Mouse (Mus musculus) kidney, adult 2 months (tissue): ENCODE measurements around the gene Gm28047. TPM values are rescaled to one million over a fixed set of nuclear protein-coding genes. Genes with fewer than 3 reads are reported as not detected.

ENCODE experiments used
- DNase-seq: peaks from one replicate; pipeline ENCODE4 v3.0.0; 2021
- H3K27ac ChIP-seq: fragments of 200-500 bp; 2 replicates; pipeline ENCODE4 v1.5.1; 2012; ENCODE audit warnings: low read depth, low read length, control low read depth, inconsistent platforms; ENCODE audit not compliant: insufficient read depth
- H3K27me3 ChIP-seq: fragments of 200-500 bp; replicated peaks from 2 replicates; pipeline ENCODE4 v1.6.1; 2012; ENCODE audit warnings: mild to moderate bottlenecking, moderate library complexity, low read length, inconsistent platforms; ENCODE audit not compliant: control insufficient read depth, insufficient read depth
- H3K36me3 ChIP-seq: fragments of 200-500 bp; 2 replicates; pipeline ENCODE4 v1.6.1; 2012; ENCODE audit warnings: mild to moderate bottlenecking, moderate library complexity, low read length, inconsistent platforms; ENCODE audit not compliant: control insufficient read depth, insufficient read depth
- H3K4me1 ChIP-seq: fragments of 200-500 bp; 2 replicates; pipeline ENCODE4 v1.6.1; 2011; ENCODE audit warnings: low read length; ENCODE audit not compliant: control insufficient read depth, insufficient read depth
- H3K4me3 ChIP-seq: fragments of 200-500 bp; 2 replicates; pipeline ENCODE4 v1.5.1; 2011; ENCODE audit warnings: mild to moderate bottlenecking, low read depth, low read length, control low read depth; ENCODE audit not compliant: insufficient read depth
- CTCF ChIP-seq: fragments of 200-500 bp; conservative IDR thresholded peaks from 2 replicates; pipeline ENCODE4 v1.5.1; 2011; ENCODE audit warnings: low read depth, mild to moderate bottlenecking, control low read depth, low read length, moderate library complexity, mixed read lengths; ENCODE audit not compliant: insufficient read depth, insufficient read length
- POLR2A ChIP-seq: fragments of 200-500 bp; IDR thresholded peaks from one replicate; pipeline ENCODE4 v1.6.1; 2011; ENCODE audit warnings: low read depth, low read length, control low read depth
- WGBS: fragments of 180-500 bp; shearing (Covaris S2); methylation state at CpG from one replicate; pipeline ENCODE4 v1.1.7; 2018; 5-methylcytosine and 5-hydroxymethylcytosine counted together
- polyA plus RNA-seq: library from polyadenylated mRNA; depleted of rRNA; stranded (reverse); fragments of >200 nt; gene quantifications from 2 replicates; pipeline ENCODE4 v1.2.3, GENCODE M21; 2012

The Gm28047 gene
- polyA plus RNA-seq, 1 experiment = not detected

GRCm38 (mm10) chr15:102589826-102590225 lies 35.0 kb downstream of the Gm28047 start:
- WGBS = 98% methylated on average over 8 of the region's 8 CpGs
- no peak overlapping the region for H3K27ac ChIP-seq

GRCm38 (mm10) chr15:102585501-102585900 lies 39.4 kb downstream of the Gm28047 start:
- WGBS = 59% methylated on average over 5 of the region's 5 CpGs

More at GRCm38 (mm10) chr15:102589826-102590225, 35.0 kb downstream of the Gm28047 start:
- no peaks in the 10 kb centered on the region for H3K27me3 ChIP-seq
- TF ChIP-seq CTCF (no peak), POLR2A (no peak)
- H3K36me3 ChIP-seq = no peaks in the 10 kb centered on the region; the same call in 1 of the 2 replicates
- DNase-seq = no peak
- H3K4me3 ChIP-seq = no peak overlapping the region
- H3K4me1 ChIP-seq = no peaks in the 10 kb centered on the region; the same call in 1 of the 2 replicates

GRCm38 (mm10) chr15:102583708-102584383 lies 41.0 kb downstream of the Gm28047 start:
- Histone ChIP-seq H3K27ac (no peak overlapping the region), H3K4me1 (no peaks in the 10 kb centered on the region; the same call in 1 of the 2 replicates)
- no peak for DNase-seq

More at GRCm38 (mm10) chr15:102585501-102585900, 39.4 kb downstream of the Gm28047 start:
- H3K27ac ChIP-seq = no peak overlapping the region
- H3K4me3 ChIP-seq = no peak overlapping the region
- no peaks in the 10 kb centered on the region for H3K27me3 ChIP-seq
- no peak for TF ChIP-seq CTCF
- no peak for TF ChIP-seq POLR2A
- H3K36me3 ChIP-seq = no peaks in the 10 kb centered on the region; the same call in 1 of the 2 replicates
- H3K4me1 ChIP-seq = no peaks in the 10 kb centered on the region; the same call in 1 of the 2 replicates
- no peak for DNase-seq

GRCm38 (mm10) chr15:102581205-102581604 lies 43.7 kb downstream of the Gm28047 start:
- WGBS = 77% methylated on average over 1 of the region's 1 CpGs
- no peak for DNase-seq

More at GRCm38 (mm10) chr15:102583708-102584383, 41.0 kb downstream of the Gm28047 start:
- 77% methylated on average over 8 of the region's 8 CpGs for WGBS
- Histone ChIP-seq H3K36me3 (no peaks in the 10 kb centered on the region), H3K27me3 (no peaks in the 10 kb centered on the region), H3K4me3 (no peak overlapping the region)
- no peak for TF ChIP-seq POLR2A
- no peak for TF ChIP-seq CTCF

GRCm38 (mm10) chr15:102578351-102578750 lies 46.5 kb downstream of the Gm28047 start:
- 75% methylated on average over 2 of the region's 2 CpGs for WGBS

More at GRCm38 (mm10) chr15:102581205-102581604, 43.7 kb downstream of the Gm28047 start:
- H3K4me1 ChIP-seq = no peaks in the 10 kb centered on the region; the same call in 1 of the 2 replicates
- no peaks in the 10 kb centered on the region for H3K36me3 ChIP-seq
- no peak overlapping the region for H3K4me3 ChIP-seq
- no peak for TF ChIP-seq CTCF
- TF ChIP-seq POLR2A = no peak
- no peaks in the 10 kb centered on the region for H3K27me3 ChIP-seq
- no peak overlapping the region for H3K27ac ChIP-seq

GRCm38 (mm10) chr15:102576972-102577371 lies 47.9 kb downstream of the Gm28047 start:
- Histone ChIP-seq H3K36me3 (no peaks in the 10 kb centered on the region; the same call in 1 of the 2 replicates), H3K27me3 (no peaks in the 10 kb centered on the region), H3K27ac (no peak overlapping the region), H3K4me1 (no peaks in the 10 kb centered on the region), H3K4me3 (no peak overlapping the region)
- no peak for DNase-seq
- no peak for TF ChIP-seq POLR2A
- no peak for TF ChIP-seq CTCF
- WGBS = 94% methylated on average over 1 of the region's 1 CpGs

More at GRCm38 (mm10) chr15:102578351-102578750, 46.5 kb downstream of the Gm28047 start:
- no peak for TF ChIP-seq POLR2A
- DNase-seq = no peak
- no peak overlapping the region for H3K4me3 ChIP-seq
- no peak overlapping the region for H3K27ac ChIP-seq
- H3K27me3 ChIP-seq = no peaks in the 10 kb centered on the region
- no peaks in the 10 kb centered on the region; the same call in 1 of the 2 replicates for H3K36me3 ChIP-seq
- H3K4me1 ChIP-seq = no peaks in the 10 kb centered on the region

GRCm38 (mm10) chr15:102572081-102572480 lies 52.8 kb downstream of the Gm28047 start:
- no peaks in the 10 kb centered on the region for H3K27me3 ChIP-seq
- H3K4me1 ChIP-seq = no peaks in the 10 kb centered on the region
- TF ChIP-seq POLR2A (no peak), CTCF (no peak)
- DNase-seq = no peak
- H3K27ac ChIP-seq = no peak overlapping the region
- 37% methylated on average over 3 of the region's 3 CpGs for WGBS
- no peak overlapping the region for H3K4me3 ChIP-seq
- H3K36me3 ChIP-seq = no peaks in the 10 kb centered on the region; the same call in 1 of the 2 replicates
